ENCODE assay signal across 8 mouse cellular contexts in the genomic region with DNA sequence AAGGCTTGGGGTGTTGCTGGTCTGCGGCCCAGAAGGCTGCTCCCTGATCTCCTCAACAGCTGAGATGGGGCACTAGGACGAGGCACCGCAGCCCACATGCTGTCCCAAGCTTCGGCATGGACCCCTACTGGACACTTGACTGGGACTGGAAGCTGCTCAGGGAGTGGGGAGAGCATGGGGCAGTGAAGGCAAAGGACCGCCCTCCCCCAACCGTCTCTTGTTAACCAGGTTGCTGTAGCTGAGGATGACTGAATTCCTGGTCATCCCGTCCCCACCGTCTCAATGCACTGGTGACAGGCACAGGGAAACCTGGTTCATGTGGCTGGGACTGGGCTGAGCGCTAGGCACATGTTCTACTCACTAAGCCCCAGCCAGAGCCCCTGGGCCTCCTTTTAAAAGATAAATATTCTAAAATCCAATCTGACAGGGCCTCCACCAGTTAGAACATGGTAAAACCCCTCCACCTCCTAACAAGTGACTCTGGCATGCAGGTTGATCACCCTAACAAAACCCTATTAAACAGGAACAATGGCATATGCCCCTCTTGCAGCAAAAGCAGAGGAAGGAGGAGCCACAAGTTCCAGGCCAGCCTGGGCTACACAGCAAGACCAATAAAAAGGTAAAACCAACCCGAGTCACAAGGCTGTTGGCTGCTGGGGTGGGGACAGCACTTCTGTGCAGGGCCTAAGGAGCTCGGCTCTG. TPM values are rescaled to one million over a fixed set of nuclear protein-coding genes. Genes with fewer than 3 reads are reported as not detected.
DNase-seq lines count a peak whose midpoint lies in the region; ATAC-seq lines count a peak whose summit lies in the region.
"Had no signal": no experiment of that assay in that cellular context is flagged by ENCODE, and none has a peak within 500 bp of the region (broad histone marks: within the 10 kb centered on the region; RNA-seq: fewer than 3 reads in every experiment).

No protein-coding gene starts in this region.

- H3K9ac ChIP-seq in forebrain, embryonic 13.5 days = peak overlapping the region; percentile 94
- peak overlapping the region; percentile 96 for H3K9ac ChIP-seq in liver, embryonic 12.5 days

- H3K4me3 ChIP-seq in megakaryocyte, embryonic 14.5 days (replicated peaks) = peak overlapping the region; percentile 91
- H3K4me3 ChIP-seq in forebrain, embryonic 13.5 days = peak overlapping the region; percentile 69
- H3K4me3 ChIP-seq in liver, embryonic 12.5 days = peak overlapping the region; percentile 82

- peak overlapping the region; percentile 92 for H3K4me2 ChIP-seq in forebrain, embryonic 13.5 days
- peak overlapping the region; percentile 95 for H3K4me2 ChIP-seq in liver, embryonic 12.5 days

- no peak for ATAC-seq in megakaryocyte, adult 5-6 weeks (ENCODE audit: poor library complexity, severe bottlenecking)
- no peak for ATAC-seq in forebrain, embryonic 13.5 days
- ATAC-seq in liver, embryonic 12.5 days = no peak

- peaks cover 67% of the 10 kb centered on the region for H3K4me1 ChIP-seq in megakaryocyte, embryonic 14.5 days
- peaks cover 32% of the 10 kb centered on the region for H3K4me1 ChIP-seq in forebrain, embryonic 13.5 days
- H3K4me1 ChIP-seq in liver, embryonic 12.5 days = peaks cover 67% of the 10 kb centered on the region

- peak overlapping the region; percentile 99 for H3K27ac ChIP-seq in forebrain, embryonic 13.5 days
- H3K27ac ChIP-seq in liver, embryonic 12.5 days = peak overlapping the region; percentile 99

- H3K9me3 ChIP-seq in megakaryocyte, embryonic 14.5 days = no peaks in the 10 kb centered on the region
- no peaks in the 10 kb centered on the region for H3K9me3 ChIP-seq in forebrain, embryonic 13.5 days (replicated peaks)
- H3K9me3 ChIP-seq in liver, embryonic 12.5 days (replicated peaks) = no peaks in the 10 kb centered on the region

- no peaks in the 10 kb centered on the region for H3K27me3 ChIP-seq in megakaryocyte, embryonic 14.5 days (replicated peaks)
- H3K27me3 ChIP-seq in forebrain, embryonic 13.5 days = no peaks in the 10 kb centered on the region
- no peaks in the 10 kb centered on the region for H3K27me3 ChIP-seq in liver, embryonic 12.5 days (replicated peaks)

- H3K36me3 ChIP-seq in megakaryocyte, embryonic 14.5 days (replicated peaks; ENCODE audit: low read length) = peaks cover 67% of the 10 kb centered on the region
- peaks cover 59% of the 10 kb centered on the region for H3K36me3 ChIP-seq in forebrain, embryonic 13.5 days (ENCODE audit: poor library complexity, severe bottlenecking)
- peaks cover 60% of the 10 kb centered on the region for H3K36me3 ChIP-seq in liver, embryonic 12.5 days

- no peak for DNase-seq in urinary bladder, postnatal 25 days (ENCODE audit: low spot score)
- DNase-seq in spleen, postnatal 10 days (ENCODE audit: low spot score in 2 of 2) = no peak
- DNase-seq in embryo, embryonic 10 days (ENCODE audit: low spot score) = no peak
- DNase-seq: lung, adult 18-20 months had no signal

- WGBS in forebrain, embryonic 13.5 days = 88% methylated on average over 11 of the region's 11 CpGs
- 74% methylated on average over 11 of the region's 11 CpGs for WGBS in liver, embryonic 12.5 days (ENCODE audit: insufficient replicate concordance)

RNA-seq across cellular contexts. Expression of gene Mbd3, which starts 2.4 kb away (rescaled TPM):
- polyA plus RNA-seq in megakaryocyte, embryonic 14.5 days (2012; ENCODE audit: insufficient read depth, low replicate concordance) = 199 and 247 TPM in 2 replicates
- total RNA-seq in megakaryocyte, adult 5-6 weeks (2015) = 38.8 and 40.6 TPM in 2 replicates
- total RNA-seq in megakaryocyte, adult 5-6 weeks (2017) = 39.8 and 40.0 TPM in 2 replicates
- 304 and 319 TPM in 2 replicates for polyA plus RNA-seq in forebrain, embryonic 13.5 days (2015; fragmentation: Nextera tagmentation; extraction: Ambion mirVana)
- polyA plus RNA-seq in liver, embryonic 12.5 days (2016; fragmentation: Nextera tagmentation; extraction: Ambion mirVana) = 134 and 140 TPM in 2 replicates

RNA-seq across cellular contexts. Expression of gene Mex3d, which starts 9.5 kb away (rescaled TPM):
- 17.2 and 29.0 TPM in 2 replicates for polyA plus RNA-seq in megakaryocyte, embryonic 14.5 days (2012; ENCODE audit: insufficient read depth, low replicate concordance)
- total RNA-seq in megakaryocyte, adult 5-6 weeks (2015) = 2.4 and 2.6 TPM in 2 replicates
- total RNA-seq in megakaryocyte, adult 5-6 weeks (2017) = 2.6 and 5.0 TPM in 2 replicates
- polyA plus RNA-seq in forebrain, embryonic 13.5 days (2015; fragmentation: Nextera tagmentation; extraction: Ambion mirVana) = 15.5 and 16.6 TPM in 2 replicates
- 2.1 TPM in 2 replicates for polyA plus RNA-seq in liver, embryonic 12.5 days (2016; fragmentation: Nextera tagmentation; extraction: Ambion mirVana)

RNA-seq across cellular contexts. Expression of gene Uqcr11, which starts 9.7 kb away (rescaled TPM):
- polyA plus RNA-seq in megakaryocyte, embryonic 14.5 days (2012; ENCODE audit: insufficient read depth, low replicate concordance) = 441 and 1,591 TPM in 2 replicates
- total RNA-seq in megakaryocyte, adult 5-6 weeks (2015) = 107 and 108 TPM in 2 replicates
- total RNA-seq in megakaryocyte, adult 5-6 weeks (2017) = 122 and 129 TPM in 2 replicates
- 593 and 623 TPM in 2 replicates for polyA plus RNA-seq in forebrain, embryonic 13.5 days (2015; fragmentation: Nextera tagmentation; extraction: Ambion mirVana)
- 594 and 628 TPM in 2 replicates for polyA plus RNA-seq in liver, embryonic 12.5 days (2016; fragmentation: Nextera tagmentation; extraction: Ambion mirVana)

RNA-seq across cellular contexts. Expression of gene Tcf3, which starts 36.5 kb away (rescaled TPM):
- 168 and 304 TPM in 2 replicates for polyA plus RNA-seq in megakaryocyte, embryonic 14.5 days (2012; ENCODE audit: insufficient read depth, low replicate concordance)
- total RNA-seq in megakaryocyte, adult 5-6 weeks (2015) = 17.2 and 20.3 TPM in 2 replicates
- total RNA-seq in megakaryocyte, adult 5-6 weeks (2017) = 22.4 and 24.2 TPM in 2 replicates
- polyA plus RNA-seq in forebrain, embryonic 13.5 days (2015; fragmentation: Nextera tagmentation; extraction: Ambion mirVana) = 112 and 119 TPM in 2 replicates
- 110 and 115 TPM in 2 replicates for polyA plus RNA-seq in liver, embryonic 12.5 days (2016; fragmentation: Nextera tagmentation; extraction: Ambion mirVana)

RNA-seq across cellular contexts. Expression of gene Plk5, which starts 40.7 kb away (rescaled TPM):
- not detected in 2 replicates for polyA plus RNA-seq in megakaryocyte, embryonic 14.5 days (2012; ENCODE audit: insufficient read depth, low replicate concordance)
- not detected in 2 replicates for total RNA-seq in megakaryocyte, adult 5-6 weeks (2015)
- total RNA-seq in megakaryocyte, adult 5-6 weeks (2017) = not detected in 2 replicates
- 0.40 and 0.64 TPM in 2 replicates for polyA plus RNA-seq in forebrain, embryonic 13.5 days (2015; fragmentation: Nextera tagmentation; extraction: Ambion mirVana)
- polyA plus RNA-seq in liver, embryonic 12.5 days (2016; fragmentation: Nextera tagmentation; extraction: Ambion mirVana) = 0.06 and 0.10 TPM in 2 replicates
